Mouse (Mus musculus): ENCODE data around the gene Hoxd10. TPM values are rescaled to one million over a fixed set of nuclear protein-coding genes. Genes with fewer than 3 reads are reported as not detected.

The Hoxd10 gene
- polyA plus RNA-seq, 1 experiment from 2014 or later = not detected

GRCm38 (mm10) chr2:74670632-74671188 is 21.0 kb upstream of the Hoxd10 start:
- no peak for ATAC-seq (replicated peaks; ENCODE audit: low FRiP score)
- Histone ChIP-seq H3K4me3 (ENCODE audit: low read depth, low read length) (no peak overlapping the region), H3K4me1 (replicated peaks; ENCODE audit: control insufficient read depth, insufficient read depth, low read length) (peaks cover 9% of the 10 kb centered on the region; the same call in 1 of the 2 replicates), H3K4me2 (ENCODE audit: low read depth, low read length, severe bottlenecking) (no peak overlapping the region), H3K27me3 (ENCODE audit: control insufficient read depth, insufficient read depth, low read length) (peaks cover 96% of the 10 kb centered on the region), H3K27ac (ENCODE audit: low read depth, low read length) (no peak overlapping the region), H3K36me3 (ENCODE audit: control insufficient read depth, insufficient read depth, low read length) (no peaks in the 10 kb centered on the region), H3K9me3 (ENCODE audit: control insufficient read depth, low read length) (no peaks in the 10 kb centered on the region), H3K9ac (ENCODE audit: low read length) (no peak overlapping the region)
- WGBS = 2% methylated on average over 3 of the region's 3 CpGs
- peak; percentile 14 for DNase-seq (ENCODE audit: low spot score)

- ATAC-seq (replicated peaks; ENCODE audit: low FRiP score) (no peak), DNase-seq (ENCODE audit: low spot score) (peak; percentile 33)
- H3K9me3 ChIP-seq (ENCODE audit: control insufficient read depth, low read length) = no peaks in the 10 kb centered on the region
- H3K27me3 ChIP-seq (ENCODE audit: control insufficient read depth, insufficient read depth, low read length) = peaks cover 98% of the 10 kb centered on the region
- no peaks in the 10 kb centered on the region for H3K36me3 ChIP-seq (ENCODE audit: control insufficient read depth, insufficient read depth, low read length)
- 5% methylated on average over 5 of the region's 5 CpGs for WGBS
- no peak overlapping the region for H3K27ac ChIP-seq (ENCODE audit: low read depth, low read length)
- no peak overlapping the region for H3K4me2 ChIP-seq (ENCODE audit: low read depth, low read length, severe bottlenecking)
- H3K4me1 ChIP-seq (replicated peaks; ENCODE audit: control insufficient read depth, insufficient read depth, low read length) = peaks cover 9% of the 10 kb centered on the region; the same call in 1 of the 2 replicates
- H3K9ac ChIP-seq (ENCODE audit: low read length) = no peak overlapping the region
- H3K4me3 ChIP-seq (ENCODE audit: low read depth, low read length) = no peak overlapping the region
Measured at GRCm38 (mm10) chr2:74671847-74672246, 19.9 kb upstream of the Hoxd10 start.

- DNase-seq (ENCODE audit: low spot score) = peak; percentile 87
Measured at GRCm38 (mm10) chr2:74672481-74673362, 19.0 kb upstream of the Hoxd10 start.

GRCm38 (mm10) chr2:74673835-74674425 is 17.8 kb upstream of the Hoxd10 start:
- under 1% methylated on average over 24 of the region's 24 CpGs for WGBS
- peaks cover 98% of the 10 kb centered on the region for H3K27me3 ChIP-seq (ENCODE audit: control insufficient read depth, insufficient read depth, low read length)
- DNase-seq (ENCODE audit: low spot score) = peak; percentile 63

More at GRCm38 (mm10) chr2:74672481-74673362, 19.0 kb upstream of the Hoxd10 start:
- peak overlapping the region; percentile 7; the same call in 1 of the 2 replicates for H3K4me3 ChIP-seq (ENCODE audit: low read depth, low read length)
- H3K4me1 ChIP-seq (replicated peaks; ENCODE audit: control insufficient read depth, insufficient read depth, low read length) = peaks cover 9% of the 10 kb centered on the region; the same call in 1 of the 2 replicates
- H3K9ac ChIP-seq (ENCODE audit: low read length) = no peak overlapping the region
- under 1% methylated on average over 40 of the region's 40 CpGs for WGBS
- H3K27ac ChIP-seq (ENCODE audit: low read depth, low read length) = no peak overlapping the region
- no peaks in the 10 kb centered on the region for H3K9me3 ChIP-seq (ENCODE audit: control insufficient read depth, low read length)
- no peaks in the 10 kb centered on the region for H3K36me3 ChIP-seq (ENCODE audit: control insufficient read depth, insufficient read depth, low read length)
- ATAC-seq (replicated peaks; ENCODE audit: low FRiP score) = peak; percentile 47; the same call in 1 of the 2 replicates
- H3K27me3 ChIP-seq (ENCODE audit: control insufficient read depth, insufficient read depth, low read length) = peaks cover 98% of the 10 kb centered on the region
- H3K4me2 ChIP-seq (ENCODE audit: low read depth, low read length, severe bottlenecking) = peak overlapping the region; percentile 35

GRCm38 (mm10) chr2:74674881-74675665 is 16.7 kb upstream of the Hoxd10 start, which contains the start of gene Hoxd12:
Hoxd12 (plus strand) TSS chr2:74675013.
- no peak within 1 kb of the TSS for H3K4me3 ChIP-seq (ENCODE audit: low read depth, low read length)
- H3K27me3 ChIP-seq (ENCODE audit: control insufficient read depth, insufficient read depth, low read length) = peaks cover 98% of the 10 kb centered on the region
- no peak within 1 kb of the TSS for H3K27ac ChIP-seq (ENCODE audit: low read depth, low read length)
- no peaks in the 10 kb centered on the region for H3K9me3 ChIP-seq (ENCODE audit: control insufficient read depth, low read length)
- DNase-seq (ENCODE audit: low spot score) (peak; percentile 58), ATAC-seq (replicated peaks; ENCODE audit: low FRiP score) (0 out of 2 replicates have a peak, but pooled peaks have one; percentile 21)
- WGBS = 2% methylated on average over 47 of the region's 47 CpGs
- H3K4me1 ChIP-seq (replicated peaks; ENCODE audit: control insufficient read depth, insufficient read depth, low read length) = peaks cover 4% of the 10 kb centered on the region; the same call in 1 of the 2 replicates
- H3K36me3 ChIP-seq (ENCODE audit: control insufficient read depth, insufficient read depth, low read length) = no peaks in the 10 kb centered on the region
- H3K4me2 ChIP-seq (ENCODE audit: low read depth, low read length, severe bottlenecking) = no peak within 1 kb of the TSS
- H3K9ac ChIP-seq (ENCODE audit: low read length) = no peak within 1 kb of the TSS

More at GRCm38 (mm10) chr2:74673835-74674425, 17.8 kb upstream of the Hoxd10 start:
- Histone ChIP-seq H3K36me3 (ENCODE audit: control insufficient read depth, insufficient read depth, low read length) (no peaks in the 10 kb centered on the region), H3K4me3 (ENCODE audit: low read depth, low read length) (no peak overlapping the region), H3K4me2 (ENCODE audit: low read depth, low read length, severe bottlenecking) (no peak overlapping the region), H3K27ac (ENCODE audit: low read depth, low read length) (no peak overlapping the region), H3K9me3 (ENCODE audit: control insufficient read depth, low read length) (no peaks in the 10 kb centered on the region), H3K9ac (ENCODE audit: low read length) (no peak overlapping the region), H3K4me1 (replicated peaks; ENCODE audit: control insufficient read depth, insufficient read depth, low read length) (peaks cover 4% of the 10 kb centered on the region; the same call in 1 of the 2 replicates)
- ATAC-seq (replicated peaks; ENCODE audit: low FRiP score) = no peak

GRCm38 (mm10) chr2:74675666-74676282 is 15.9 kb upstream of the Hoxd10 start:
- DNase-seq (ENCODE audit: low spot score) (peak; percentile 55), ATAC-seq (replicated peaks; ENCODE audit: low FRiP score) (no peak)
- Histone ChIP-seq H3K9ac (ENCODE audit: low read length) (no peak overlapping the region), H3K36me3 (ENCODE audit: control insufficient read depth, insufficient read depth, low read length) (no peaks in the 10 kb centered on the region), H3K4me2 (ENCODE audit: low read depth, low read length, severe bottlenecking) (no peak overlapping the region), H3K27ac (ENCODE audit: low read depth, low read length) (no peak overlapping the region), H3K4me1 (replicated peaks; ENCODE audit: control insufficient read depth, insufficient read depth, low read length) (peaks cover 4% of the 10 kb centered on the region; the same call in 1 of the 2 replicates), H3K9me3 (ENCODE audit: control insufficient read depth, low read length) (no peaks in the 10 kb centered on the region), H3K4me3 (ENCODE audit: low read depth, low read length) (no peak overlapping the region), H3K27me3 (ENCODE audit: control insufficient read depth, insufficient read depth, low read length) (peaks cover 100% of the 10 kb centered on the region)
- WGBS = 4% methylated on average over 23 of the region's 24 CpGs

GRCm38 (mm10) chr2:74676376-74677052 is 15.2 kb upstream of the Hoxd10 start:
- H3K9ac ChIP-seq (ENCODE audit: low read length) = no peak overlapping the region
- H3K27me3 ChIP-seq (ENCODE audit: control insufficient read depth, insufficient read depth, low read length) = peaks cover 100% of the 10 kb centered on the region
- peaks cover 4% of the 10 kb centered on the region; the same call in 1 of the 2 replicates for H3K4me1 ChIP-seq (replicated peaks; ENCODE audit: control insufficient read depth, insufficient read depth, low read length)
- H3K9me3 ChIP-seq (ENCODE audit: control insufficient read depth, low read length) = no peaks in the 10 kb centered on the region
- H3K27ac ChIP-seq (ENCODE audit: low read depth, low read length) = no peak overlapping the region
- H3K4me3 ChIP-seq (ENCODE audit: low read depth, low read length) = no peak overlapping the region
- WGBS = under 1% methylated on average over 9 of the region's 9 CpGs
- DNase-seq (ENCODE audit: low spot score) (peak; percentile 50), ATAC-seq (replicated peaks; ENCODE audit: low FRiP score) (no peak)
- H3K36me3 ChIP-seq (ENCODE audit: control insufficient read depth, insufficient read depth, low read length) = no peaks in the 10 kb centered on the region
- no peak overlapping the region for H3K4me2 ChIP-seq (ENCODE audit: low read depth, low read length, severe bottlenecking)

Measured in forebrain, embryonic 11.5 days (tissue).